Mouse (Mus musculus) brain, embryonic 14.5 days (tissue): ENCODE measurements around the gene Brsk1. TPM values are rescaled to one million over a fixed set of nuclear protein-coding genes. Genes with fewer than 3 reads are reported as not detected.

ENCODE experiments used
- DNase-seq: peaks from one replicate; pipeline ENCODE4 v3.0.0-alpha.2; 2011; ENCODE audit warnings: low read depth
- CTCF ChIP-seq: fragments of 200-500 bp; IDR thresholded peaks from 2 replicates; pipeline ENCODE4 v1.5.1; 2012; ENCODE audit warnings: inconsistent platforms, mild to moderate bottlenecking, moderate library complexity, borderline replicate concordance; ENCODE audit not compliant: insufficient read depth, insufficient read length; ENCODE audit errors: extremely low read depth
- POLR2A ChIP-seq: fragments of 200-500 bp; IDR thresholded peaks from 2 replicates; pipeline ENCODE4 v1.6.1; 2012; ENCODE audit warnings: mild to moderate bottlenecking, inconsistent platforms, borderline replicate concordance; ENCODE audit not compliant: poor library complexity, insufficient read depth, insufficient read length, severe bottlenecking; ENCODE audit errors: extremely low read depth
- polyA plus RNA-seq: library from polyadenylated mRNA; depleted of rRNA; stranded (reverse); fragments of >200 nt; gene quantifications from 2 replicates; pipeline ENCODE4 v1.2.3, GENCODE M21; 2012; rRNA removed

The Brsk1 gene
- polyA plus RNA-seq, 1 experiment, result 161 TPM

- TF ChIP-seq CTCF, result no peak
- TF ChIP-seq POLR2A, result no peak
- DNase-seq, result no peak
Observed at GRCm38 (mm10) chr7:4741672-4742481, 51.5 kb downstream of the Brsk1 start.

DNA sequence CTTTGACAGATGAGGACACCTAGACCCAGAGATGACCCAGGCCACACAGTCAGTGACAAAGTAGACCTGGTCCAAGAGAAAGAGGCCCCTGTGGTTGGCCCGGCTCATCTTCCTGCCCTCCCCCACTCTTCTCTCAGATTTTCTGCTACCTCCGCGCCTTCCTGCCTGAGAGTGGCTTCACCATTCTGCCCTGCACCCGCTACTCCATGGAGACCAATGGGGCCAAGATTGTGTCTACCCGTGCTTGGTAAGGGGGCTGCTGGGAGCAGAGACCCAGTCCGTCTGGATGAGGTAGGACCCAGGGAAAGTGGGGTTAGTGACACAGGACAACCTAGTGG is 52.0 kb downstream of the Brsk1 start:
- no peak for TF ChIP-seq POLR2A
- TF ChIP-seq CTCF, result no peak
- DNase-seq, result no peak

DNA sequence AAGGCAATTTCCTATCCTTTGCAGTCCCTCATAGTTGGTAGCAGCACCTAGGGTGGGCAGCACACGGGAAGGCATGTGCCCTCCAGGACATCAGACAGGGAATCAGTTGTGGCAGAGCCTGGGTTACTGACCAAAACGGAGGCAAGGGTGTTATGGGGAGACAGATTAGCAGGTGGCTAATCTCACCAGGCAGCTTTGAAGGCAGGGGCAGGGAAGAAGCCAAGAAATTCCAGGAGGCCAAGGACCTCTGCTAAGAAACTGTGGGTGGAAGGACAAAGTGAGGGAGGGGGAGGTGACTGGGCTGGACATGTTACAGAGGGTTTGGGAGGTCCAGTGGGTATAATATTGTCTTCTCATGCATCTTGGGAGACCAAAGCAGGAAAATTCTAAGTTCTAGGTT is 53.0 kb downstream of the Brsk1 start:
- DNase-seq, result no peak
- TF ChIP-seq CTCF (no peak), POLR2A (no peak)

DNA sequence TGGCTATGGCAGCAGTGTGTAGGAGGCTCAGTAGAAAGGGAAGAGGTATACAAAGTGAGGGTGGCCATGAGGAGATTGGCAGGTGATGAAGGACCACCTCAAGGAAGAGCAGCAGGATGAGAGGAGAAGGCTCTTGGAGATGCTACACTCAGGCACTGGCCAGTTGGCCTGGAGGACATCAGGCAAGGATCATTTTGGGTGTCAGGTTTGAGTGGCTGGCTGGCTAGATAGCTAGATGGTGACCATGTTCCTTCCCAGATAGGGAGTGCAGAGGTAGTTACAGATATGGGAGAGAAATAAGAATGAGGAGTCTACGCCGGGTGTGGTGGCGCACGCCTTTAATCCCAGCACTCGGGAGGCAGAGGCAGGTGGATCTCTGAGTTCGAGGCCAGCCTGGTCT is 54.5 kb downstream of the Brsk1 start:
- no peak for DNase-seq
- TF ChIP-seq CTCF (no peak), POLR2A (no peak)

DNA sequence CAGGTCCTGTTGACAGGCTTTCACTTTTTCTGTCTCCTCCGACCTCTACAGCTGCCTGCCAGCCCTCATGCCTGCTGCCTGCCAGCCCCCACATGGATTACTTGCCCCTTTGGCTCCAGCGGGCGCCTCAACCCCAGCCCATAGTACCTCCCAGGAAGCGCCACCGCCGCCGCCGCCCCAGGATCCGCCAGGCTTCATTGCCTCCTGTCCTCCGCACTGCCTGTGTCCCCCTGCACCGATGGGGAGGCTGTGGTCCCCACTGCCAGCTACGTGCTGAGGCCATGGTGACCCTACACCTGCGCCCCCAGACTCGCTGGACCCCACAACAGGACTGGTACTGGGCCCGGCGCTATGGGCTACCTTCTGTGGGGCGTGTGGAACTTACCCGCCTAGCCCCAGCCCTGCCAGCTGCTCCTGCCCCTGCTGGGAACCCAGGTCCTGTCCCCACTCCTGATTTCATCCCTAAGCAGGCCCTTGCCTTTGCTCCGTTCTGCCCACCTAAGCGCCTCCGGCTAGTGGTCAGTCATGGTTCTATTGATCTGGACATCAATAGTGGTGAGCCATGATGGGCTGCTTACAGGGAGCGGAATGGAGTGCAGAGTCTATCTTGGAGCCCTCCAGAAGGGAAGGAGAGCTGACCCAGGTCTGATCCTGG is 56.0 kb downstream of the Brsk1 start:
- TF ChIP-seq POLR2A (no peak), CTCF (no peak)
- DNase-seq, result no peak

GRCm38 (mm10) chr7:4747156-4747899 is 56.9 kb downstream of the Brsk1 start:
- TF ChIP-seq CTCF, result no peak
- TF ChIP-seq POLR2A, result no peak
- no peak for DNase-seq

DNA sequence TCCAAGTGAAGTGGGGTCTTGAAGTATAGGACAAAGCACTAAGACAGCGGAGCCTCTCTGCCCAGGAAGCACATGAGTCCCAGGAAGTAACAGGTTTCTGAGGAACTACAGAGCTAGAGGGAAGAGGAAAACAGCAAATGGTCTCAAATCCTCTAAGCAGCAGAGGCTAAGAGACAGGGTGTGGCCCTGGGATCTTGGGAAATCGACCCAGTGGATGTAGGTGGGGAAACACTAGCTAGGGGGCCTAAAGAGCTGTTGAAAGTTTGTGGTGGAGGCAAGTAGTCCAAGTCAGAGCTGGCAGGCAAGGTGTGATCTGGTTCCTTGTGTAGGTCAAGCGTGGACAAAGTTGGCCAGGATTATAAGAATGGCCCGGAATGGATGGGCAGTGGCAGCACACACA is 57.9 kb downstream of the Brsk1 start:
- TF ChIP-seq POLR2A, result no peak
- no peak for TF ChIP-seq CTCF

GRCm38 (mm10) chr7:4749169-4749568 is 58.8 kb downstream of the Brsk1 start:
- DNase-seq, result no peak
- TF ChIP-seq POLR2A, result no peak
- TF ChIP-seq CTCF, result no peak

More for the DNA sequence above, 57.9 kb downstream of the Brsk1 start:
- no peak for DNase-seq

GRCm38 (mm10) chr7:4751971-4752820 is 61.8 kb downstream of the Brsk1 start:
- TF ChIP-seq POLR2A (no peak), CTCF (no peak)
- peak; percentile 49 for DNase-seq

DNA sequence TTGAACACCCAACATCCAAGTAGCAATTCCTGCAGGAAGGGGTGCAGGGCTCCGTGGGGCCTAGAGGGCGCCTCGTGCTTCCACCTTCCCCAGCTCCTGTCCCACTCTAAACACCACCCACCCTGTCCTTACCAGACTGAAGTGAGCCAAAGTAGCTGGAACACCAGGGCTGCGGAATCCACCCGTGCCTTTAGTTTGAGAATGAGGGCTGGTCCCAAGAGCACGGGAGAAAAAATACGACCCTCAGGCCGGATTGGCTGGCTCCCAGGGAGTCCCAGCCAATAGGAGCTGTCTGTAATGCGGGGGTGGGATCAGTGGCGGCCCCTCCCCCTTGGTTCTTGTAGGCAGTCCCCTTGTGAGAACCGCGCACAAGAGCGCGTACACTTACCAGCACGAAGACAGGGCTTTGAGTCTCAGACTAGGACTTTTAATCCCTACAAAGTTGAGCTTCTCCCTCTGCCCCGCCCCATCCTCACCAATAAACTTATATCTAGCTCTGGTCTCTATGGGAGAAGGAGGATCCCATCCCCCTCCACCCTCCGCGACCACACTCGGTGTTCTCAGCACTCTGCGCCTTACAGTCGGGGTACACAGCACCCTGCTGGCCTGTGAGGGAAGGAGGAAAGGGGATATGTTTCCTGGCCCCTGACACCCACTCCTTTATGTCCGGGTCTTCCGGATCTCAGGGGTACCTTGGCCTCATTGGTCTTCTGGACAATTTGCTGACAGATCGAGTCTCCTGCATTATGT is 62.6 kb downstream of the Brsk1 start, which contains the start of gene Cox6b2:
TSS of gene Cox6b2 (minus strand) at position 274 of the 750 bp plus-strand sequence.
- TF ChIP-seq POLR2A (no peak), CTCF (no peak)
- DNase-seq, result peak; percentile 95

DNA sequence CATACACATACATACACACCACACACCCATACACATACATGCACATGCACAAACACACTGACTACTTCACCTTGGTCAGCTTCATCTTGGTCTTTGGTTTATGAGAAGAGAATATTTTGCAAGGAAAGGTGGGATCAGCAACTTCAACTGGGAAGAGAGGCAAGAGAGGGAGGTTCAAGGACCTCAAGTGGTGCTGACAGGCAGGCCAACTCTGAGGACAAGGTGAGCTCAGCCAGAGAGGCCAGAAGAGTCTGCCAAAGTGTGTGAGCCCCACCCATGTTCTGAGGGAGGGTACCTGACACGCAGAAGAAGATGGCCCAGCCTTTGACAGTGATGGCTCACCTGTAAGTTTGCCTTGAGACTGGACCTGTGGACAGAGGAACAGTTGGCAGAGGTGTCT is 69.3 kb downstream of the Brsk1 start:
- no peak for DNase-seq
- TF ChIP-seq CTCF (no peak), POLR2A (no peak)

GRCm38 (mm10) chr7:4764946-4765710 is 74.7 kb downstream of the Brsk1 start:
- TF ChIP-seq POLR2A (no peak), CTCF (no peak)
- peak; percentile 61 for DNase-seq

Other genes with a start within 250 kb of the Brsk1 start
- gene Rdh13, start 245.0 kb upstream of the Brsk1 start, polyA plus RNA-seq, result 37.8 and 40.5 TPM in 2 replicates
- 5.6 and 6.9 TPM in 2 replicates for gene Eps8l1, start 229.9 kb upstream of the Brsk1 start, polyA plus RNA-seq
- gene Ppp1r12c, start 188.9 kb upstream of the Brsk1 start, polyA plus RNA-seq, result 61.5 and 104 TPM in 2 replicates
- 3.3 and 3.9 TPM in 2 replicates for gene Tnnt1, start 174.2 kb upstream of the Brsk1 start, polyA plus RNA-seq
- gene Tnni3, start 166.4 kb upstream of the Brsk1 start, polyA plus RNA-seq, result 4.2 and 4.3 TPM in 2 replicates
- gene Dnaaf3, start 158.2 kb upstream of the Brsk1 start, polyA plus RNA-seq, result 5.9 and 6.4 TPM in 2 replicates
- 103 and 105 TPM in 2 replicates for gene Syt5, start 143.1 kb upstream of the Brsk1 start, polyA plus RNA-seq
- 0.87 and 1.5 TPM in 2 replicates for gene Ptprh, start 86.6 kb upstream of the Brsk1 start, polyA plus RNA-seq
- gene Tmem86b, start 59.2 kb upstream of the Brsk1 start, polyA plus RNA-seq, result 55.9 and 89.5 TPM in 2 replicates
- 115 and 130 TPM in 2 replicates for gene Ppp6r1, start 31.6 kb upstream of the Brsk1 start, polyA plus RNA-seq
- gene Hspbp1, start 5.5 kb upstream of the Brsk1 start, polyA plus RNA-seq, result 93.3 and 97.3 TPM in 2 replicates
- gene Tmem150b, start 34.6 kb downstream of the Brsk1 start, polyA plus RNA-seq, result 0.03 and 0.05 TPM in 2 replicates
- 197 and 214 TPM in 2 replicates for gene Kmt5c, start 49.5 kb downstream of the Brsk1 start, polyA plus RNA-seq
- 26.2 and 27.5 TPM in 2 replicates for gene Cox6b2, start 62.5 kb downstream of the Brsk1 start, polyA plus RNA-seq
- not detected in 2 replicates for gene Fam71e2, start 80.7 kb downstream of the Brsk1 start, polyA plus RNA-seq
- 0.16 and 0.38 TPM in 2 replicates for gene Il11, start 92.3 kb downstream of the Brsk1 start, polyA plus RNA-seq
- not detected in 2 replicates for gene Tmem190, start 92.3 kb downstream of the Brsk1 start, polyA plus RNA-seq
- gene Tmem238, start 99.1 kb downstream of the Brsk1 start, polyA plus RNA-seq, result 3.4 and 5.2 TPM in 2 replicates
- 271 and 404 TPM in 2 replicates for gene Rpl28, start 102.3 kb downstream of the Brsk1 start, polyA plus RNA-seq
- gene Ube2s, start 122.0 kb downstream of the Brsk1 start, polyA plus RNA-seq, result 451 and 626 TPM in 2 replicates
- gene Shisa7, start 154.1 kb downstream of the Brsk1 start, polyA plus RNA-seq, result 145 and 170 TPM in 2 replicates
- 2.6 and 3.3 TPM in 2 replicates for gene Isoc2b, start 179.7 kb downstream of the Brsk1 start, polyA plus RNA-seq
- gene Isoc2a, start 186.5 kb downstream of the Brsk1 start, polyA plus RNA-seq, result 6.7 and 9.0 TPM in 2 replicates
- 0.77 and 1.3 TPM in 2 replicates for gene Gm36210, start 215.9 kb downstream of the Brsk1 start, polyA plus RNA-seq
- gene Zfp628, start 224.6 kb downstream of the Brsk1 start, polyA plus RNA-seq, result 16.7 and 21.7 TPM in 2 replicates
- gene Nat14, start 231.4 kb downstream of the Brsk1 start, polyA plus RNA-seq, result 27.3 and 27.9 TPM in 2 replicates
- 2.3 and 3.6 TPM in 2 replicates for gene Ssc5d, start 235.2 kb downstream of the Brsk1 start, polyA plus RNA-seq